Mouse (Mus musculus) large intestine, adult 2 months (tissue): ENCODE data around the gene Gpm6a. TPM values are rescaled to one million over a fixed set of nuclear protein-coding genes. Genes with fewer than 3 reads are reported as not detected.

Experiments
- polyA plus RNA-seq: library from polyadenylated mRNA; depleted of rRNA; stranded (reverse); fragments of >200 nt; gene quantifications from 2 replicates; pipeline ENCODE4 v1.2.3, GENCODE M21; 2012; rRNA removed

Gpm6a gene
- polyA plus RNA-seq, 1 experiment = 1.2 TPM

Other genes starting within 250 kb of the Gpm6a start
- gene Wdr17, start 67.7 kb upstream of the Gpm6a start, polyA plus RNA-seq = not detected in 2 replicates